Mouse (Mus musculus): ENCODE results near the gene Arhgdia. TPM values are rescaled to one million over a fixed set of nuclear protein-coding genes. Genes with fewer than 3 reads are reported as not detected.

Arhgdia gene
- polyA plus RNA-seq, 1 experiment from 2014 or later = 435 TPM

DNA sequence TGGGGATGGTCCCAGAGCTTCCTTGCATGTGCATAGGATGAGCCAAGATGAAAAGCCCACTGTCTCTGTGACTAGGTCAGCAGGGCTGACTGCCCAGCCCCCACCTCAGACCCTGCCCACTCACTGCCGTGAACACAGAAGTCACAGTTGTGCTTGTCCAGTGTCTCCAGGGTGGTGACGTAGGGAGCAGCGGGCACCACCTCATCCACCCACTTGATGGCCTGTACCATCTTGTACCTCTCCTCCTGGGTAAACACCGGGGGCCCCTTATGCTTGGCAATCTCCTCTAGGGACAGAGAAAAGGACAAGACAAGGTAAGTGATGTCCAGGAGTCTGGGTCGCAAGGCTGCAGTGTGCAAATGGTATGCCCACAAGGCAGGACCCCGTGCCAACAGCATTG, 33.7 kb upstream of the Arhgdia start:
- Histone ChIP-seq H3K27me3 (ENCODE audit: control insufficient read depth, insufficient read depth, low read length) (no peaks in the 10 kb centered on the region), H3K4me2 (replicated peaks) (no peak overlapping the region), H3K9ac (no peak overlapping the region), H3K4me3 (replicated peaks; ENCODE audit: low read length) (no peak overlapping the region), H3K9me3 (ENCODE audit: control insufficient read depth, low read length) (no peaks in the 10 kb centered on the region), H3K27ac (no peak overlapping the region), H3K36me3 (replicated peaks; ENCODE audit: control insufficient read depth, insufficient read depth) (peaks cover 72% of the 10 kb centered on the region), H3K4me1 (replicated peaks; ENCODE audit: control insufficient read depth, insufficient read depth, low read length) (peaks cover 18% of the 10 kb centered on the region)
- DNase-seq (ENCODE audit: low spot score) = no peak
- no peak for ATAC-seq (ENCODE audit: low FRiP score)
- WGBS = 91% methylated on average over 6 of the region's 6 CpGs

DNA sequence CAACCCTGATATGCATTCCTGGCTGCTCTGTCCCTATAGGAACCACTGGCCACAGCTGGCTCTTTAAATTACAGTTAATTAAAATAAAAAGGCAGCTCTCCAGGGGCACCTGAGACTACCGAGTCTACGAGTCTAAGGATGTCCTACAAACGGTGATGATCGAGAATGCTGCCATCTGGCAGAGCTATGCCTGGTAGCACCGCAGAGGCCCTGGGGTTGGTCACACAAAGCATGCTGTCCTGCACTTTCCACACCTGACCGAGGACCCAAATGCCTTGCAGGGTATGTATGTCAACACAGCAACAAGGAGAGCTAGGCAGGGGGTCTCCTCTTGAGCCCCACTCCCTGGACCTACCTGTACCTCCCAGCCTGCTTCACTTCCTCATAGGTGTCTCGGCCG, 32.6 kb upstream of the Arhgdia start:
- H3K36me3 ChIP-seq (replicated peaks; ENCODE audit: control insufficient read depth, insufficient read depth) = peaks cover 70% of the 10 kb centered on the region
- 0 out of 2 replicates have a peak, but pooled peaks cover 6% of the 10 kb centered on the region for H3K27me3 ChIP-seq (ENCODE audit: control insufficient read depth, insufficient read depth, low read length)
- DNase-seq (ENCODE audit: low spot score) (no peak), ATAC-seq (ENCODE audit: low FRiP score) (no peak)
- H3K9ac ChIP-seq = no peak overlapping the region
- H3K9me3 ChIP-seq (ENCODE audit: control insufficient read depth, low read length) = no peaks in the 10 kb centered on the region
- no peak overlapping the region for H3K27ac ChIP-seq
- H3K4me3 ChIP-seq (replicated peaks; ENCODE audit: low read length) = no peak overlapping the region
- WGBS = 69% methylated on average over 8 of the region's 8 CpGs
- peaks cover 18% of the 10 kb centered on the region for H3K4me1 ChIP-seq (replicated peaks; ENCODE audit: control insufficient read depth, insufficient read depth, low read length)
- H3K4me2 ChIP-seq (replicated peaks) = no peak overlapping the region

DNA sequence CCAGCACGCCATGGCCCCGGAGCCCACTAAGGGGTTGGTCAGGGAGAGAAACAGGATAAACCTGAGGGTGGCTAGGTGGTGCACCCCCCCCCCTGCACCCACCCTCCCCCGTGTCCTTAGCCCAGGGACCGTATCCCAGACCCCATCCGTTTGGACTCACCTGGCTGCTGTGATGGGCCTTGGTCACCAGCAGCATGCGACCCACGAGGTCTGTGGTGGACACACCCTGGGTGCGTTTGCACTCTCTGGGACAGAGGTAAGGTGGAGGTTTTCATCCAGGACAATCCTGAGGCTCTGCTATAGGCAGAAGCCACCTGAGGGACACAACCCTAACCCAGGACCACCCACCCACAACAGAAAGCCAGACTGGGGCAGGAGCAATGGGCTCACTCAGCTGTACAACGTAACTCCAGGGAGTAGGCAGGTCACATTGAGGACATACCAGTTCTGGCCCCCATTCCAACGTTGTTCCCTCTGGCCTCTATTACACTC, 32.1 kb upstream of the Arhgdia start:
- Histone ChIP-seq H3K9ac (no peak overlapping the region), H3K27me3 (ENCODE audit: control insufficient read depth, insufficient read depth, low read length) (0 out of 2 replicates have a peak, but pooled peaks cover 6% of the 10 kb centered on the region), H3K4me3 (replicated peaks; ENCODE audit: low read length) (no peak overlapping the region), H3K27ac (no peak overlapping the region), H3K9me3 (ENCODE audit: control insufficient read depth, low read length) (no peaks in the 10 kb centered on the region), H3K36me3 (replicated peaks; ENCODE audit: control insufficient read depth, insufficient read depth) (peaks cover 66% of the 10 kb centered on the region), H3K4me1 (replicated peaks; ENCODE audit: control insufficient read depth, insufficient read depth, low read length) (peaks cover 18% of the 10 kb centered on the region), H3K4me2 (replicated peaks) (no peak overlapping the region)
- WGBS = 86% methylated on average over 10 of the region's 10 CpGs
- DNase-seq (ENCODE audit: low spot score) = no peak
- ATAC-seq (ENCODE audit: low FRiP score) = no peak

DNA sequence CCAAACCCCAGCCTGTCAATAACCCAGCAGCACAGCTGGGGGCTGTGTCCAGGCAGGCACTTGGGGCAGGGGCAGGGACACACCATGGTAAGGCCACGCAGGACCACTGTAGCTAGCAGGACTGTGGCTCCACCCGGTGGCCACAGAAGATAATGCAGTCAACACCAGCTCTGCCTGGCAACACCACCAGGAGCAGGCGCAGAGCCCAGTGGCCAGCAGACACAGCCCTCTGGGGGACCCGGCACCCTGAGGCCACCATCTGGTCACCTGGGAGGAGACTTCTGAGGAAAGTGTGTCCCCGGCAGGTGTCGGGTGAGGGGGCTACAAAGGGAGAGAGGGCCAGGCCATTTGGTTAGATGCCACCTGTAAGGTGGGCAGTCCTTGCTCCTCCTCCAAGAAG, 31.3 kb upstream of the Arhgdia start:
- Histone ChIP-seq H3K27ac (no peak overlapping the region), H3K27me3 (ENCODE audit: control insufficient read depth, insufficient read depth, low read length) (0 out of 2 replicates have a peak, but pooled peaks cover 6% of the 10 kb centered on the region), H3K9me3 (ENCODE audit: control insufficient read depth, low read length) (no peaks in the 10 kb centered on the region), H3K36me3 (replicated peaks; ENCODE audit: control insufficient read depth, insufficient read depth) (peaks cover 62% of the 10 kb centered on the region), H3K4me1 (replicated peaks; ENCODE audit: control insufficient read depth, insufficient read depth, low read length) (peaks cover 18% of the 10 kb centered on the region), H3K9ac (no peak overlapping the region), H3K4me3 (replicated peaks; ENCODE audit: low read length) (no peak overlapping the region), H3K4me2 (replicated peaks) (no peak overlapping the region)
- no peak for ATAC-seq (ENCODE audit: low FRiP score)
- 56% methylated on average over 6 of the region's 6 CpGs for WGBS
- peak; percentile 65 for DNase-seq (ENCODE audit: low spot score)

DNA sequence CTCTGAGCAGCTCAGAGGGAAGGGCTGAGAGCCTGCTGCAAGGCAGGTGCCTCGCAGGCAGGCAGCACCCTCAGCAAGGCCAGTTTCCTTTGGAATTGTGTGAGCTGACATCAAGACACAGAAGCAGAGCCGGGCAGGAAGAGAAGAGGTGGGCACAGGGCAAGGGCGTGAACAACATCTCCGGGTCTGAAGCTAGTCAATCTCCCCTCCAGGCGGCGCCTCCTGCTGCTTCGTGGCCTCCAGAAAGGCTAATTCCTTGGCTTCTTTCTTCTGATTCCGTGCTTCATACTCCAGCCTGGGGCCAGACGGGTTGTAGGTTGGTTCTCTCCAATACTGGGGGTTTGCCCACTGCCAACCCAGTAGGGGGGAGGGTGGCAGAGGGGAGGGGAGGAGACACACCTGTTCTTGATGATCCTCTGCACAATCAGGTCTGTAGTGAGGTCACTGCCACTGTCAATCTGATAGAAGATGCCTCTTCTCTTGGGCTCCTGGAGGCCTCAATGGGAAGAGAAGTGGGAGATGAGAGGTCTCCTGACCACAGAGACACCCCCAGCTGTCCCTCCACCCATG, 29.1 kb upstream of the Arhgdia start:
- H3K4me2 ChIP-seq (replicated peaks) = no peak overlapping the region
- 80% methylated on average over 9 of the region's 9 CpGs for WGBS
- no peak overlapping the region for H3K9ac ChIP-seq
- peaks cover 74% of the 10 kb centered on the region for H3K36me3 ChIP-seq (replicated peaks; ENCODE audit: control insufficient read depth, insufficient read depth)
- no peak overlapping the region for H3K4me3 ChIP-seq (replicated peaks; ENCODE audit: low read length)
- peaks cover 1% of the 10 kb centered on the region; the same call in 1 of the 2 replicates for H3K4me1 ChIP-seq (replicated peaks; ENCODE audit: control insufficient read depth, insufficient read depth, low read length)
- no peak for DNase-seq (ENCODE audit: low spot score)
- no peak overlapping the region for H3K27ac ChIP-seq
- ATAC-seq (ENCODE audit: low FRiP score) = no peak
- no peaks in the 10 kb centered on the region for H3K9me3 ChIP-seq (ENCODE audit: control insufficient read depth, low read length)
- H3K27me3 ChIP-seq (ENCODE audit: control insufficient read depth, insufficient read depth, low read length) = 0 out of 2 replicates have a peak, but pooled peaks cover 6% of the 10 kb centered on the region

DNA sequence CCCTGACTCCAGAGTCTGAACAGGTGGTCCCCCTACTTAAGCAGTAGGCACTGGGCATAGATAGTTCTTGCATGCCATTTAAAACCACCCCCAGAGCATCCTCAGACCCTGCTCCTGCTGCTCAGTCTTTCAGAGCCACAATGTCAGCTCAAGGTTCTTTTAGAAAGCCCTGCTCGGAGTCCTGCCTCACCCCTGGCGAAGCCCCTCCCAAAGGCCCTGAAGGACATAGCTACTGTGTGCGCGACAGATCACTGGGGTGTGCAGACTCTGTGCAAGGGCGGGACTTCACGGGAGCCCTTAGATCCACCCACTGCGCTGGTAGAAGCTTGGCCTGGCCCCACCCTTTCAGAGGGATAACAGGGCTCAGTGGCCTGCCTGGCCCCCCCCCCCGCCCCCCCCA, 27.8 kb upstream of the Arhgdia start:
- Histone ChIP-seq H3K27me3 (ENCODE audit: control insufficient read depth, insufficient read depth, low read length) (0 out of 2 replicates have a peak, but pooled peaks cover 6% of the 10 kb centered on the region), H3K27ac (no peak overlapping the region), H3K4me1 (replicated peaks; ENCODE audit: control insufficient read depth, insufficient read depth, low read length) (no peaks in the 10 kb centered on the region; the same call in 1 of the 2 replicates), H3K9me3 (ENCODE audit: control insufficient read depth, low read length) (no peaks in the 10 kb centered on the region), H3K4me3 (replicated peaks; ENCODE audit: low read length) (no peak overlapping the region), H3K9ac (no peak overlapping the region), H3K4me2 (replicated peaks) (no peak overlapping the region), H3K36me3 (replicated peaks; ENCODE audit: control insufficient read depth, insufficient read depth) (peaks cover 81% of the 10 kb centered on the region)
- no peak for ATAC-seq (ENCODE audit: low FRiP score)
- WGBS = 30% methylated on average over 8 of the region's 8 CpGs
- no peak for DNase-seq (ENCODE audit: low spot score)

DNA sequence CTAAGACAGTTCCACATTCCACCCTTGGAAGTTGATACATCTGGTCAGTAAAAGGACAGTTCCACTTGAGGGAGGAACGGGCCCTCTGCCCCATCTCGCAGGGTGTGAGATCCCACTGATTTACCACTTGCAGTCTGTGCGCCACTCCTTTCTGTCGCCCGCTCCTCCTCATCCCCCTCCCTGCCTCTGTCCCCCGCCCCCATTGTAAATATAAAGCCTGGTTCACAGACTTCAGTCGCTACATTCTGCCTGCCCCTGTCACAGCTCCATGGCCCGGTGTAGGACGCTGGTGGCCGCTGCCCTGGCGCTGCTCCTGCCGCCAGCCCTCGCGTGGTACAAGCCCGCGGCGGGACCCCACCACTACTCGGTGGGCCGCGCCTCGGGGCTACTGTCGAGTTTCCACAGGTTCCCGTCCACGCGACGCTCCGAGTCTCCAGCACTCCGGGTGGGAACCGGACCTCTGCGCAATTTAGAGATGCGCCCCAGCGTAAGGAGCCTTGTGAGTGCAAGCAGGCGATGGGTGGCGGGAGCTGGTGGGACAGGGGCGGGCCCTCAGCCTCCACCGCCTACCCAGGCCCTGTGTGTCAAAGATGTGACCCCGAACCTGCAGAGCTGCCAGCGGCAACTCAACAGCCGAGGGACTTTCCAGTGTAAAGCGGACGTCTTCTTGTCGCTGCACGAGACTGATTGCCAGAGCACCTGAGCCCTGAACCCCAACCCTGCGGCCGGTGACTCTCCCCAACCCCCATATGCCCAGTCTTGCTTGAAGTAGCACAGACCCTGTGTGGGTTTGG, 27.0 kb upstream of the Arhgdia start, which contains the start of gene Npb:
TSS of gene Npb (plus strand) at position 237 of the 794 bp plus-strand sequence.
- peak within 1 kb of the TSS; percentile 38 for H3K4me2 ChIP-seq (replicated peaks)
- ATAC-seq (ENCODE audit: low FRiP score) = no peak
- WGBS = 7% methylated on average over 45 of the region's 45 CpGs
- 0 out of 2 replicates have a peak, but pooled peaks cover 6% of the 10 kb centered on the region for H3K27me3 ChIP-seq (ENCODE audit: control insufficient read depth, insufficient read depth, low read length)
- no peaks in the 10 kb centered on the region; the same call in 1 of the 2 replicates for H3K4me1 ChIP-seq (replicated peaks; ENCODE audit: control insufficient read depth, insufficient read depth, low read length)
- H3K27ac ChIP-seq = no peak within 1 kb of the TSS
- H3K9me3 ChIP-seq (ENCODE audit: control insufficient read depth, low read length) = no peaks in the 10 kb centered on the region
- no peak for DNase-seq (ENCODE audit: low spot score)
- peak within 1 kb of the TSS; percentile 16; the same call in 1 of the 2 replicates for H3K9ac ChIP-seq
- peaks cover 81% of the 10 kb centered on the region for H3K36me3 ChIP-seq (replicated peaks; ENCODE audit: control insufficient read depth, insufficient read depth)
- 0 out of 2 replicates have a peak within 1 kb of the TSS, but pooled peaks have one; percentile 5 for H3K4me3 ChIP-seq (replicated peaks; ENCODE audit: low read length)

DNA sequence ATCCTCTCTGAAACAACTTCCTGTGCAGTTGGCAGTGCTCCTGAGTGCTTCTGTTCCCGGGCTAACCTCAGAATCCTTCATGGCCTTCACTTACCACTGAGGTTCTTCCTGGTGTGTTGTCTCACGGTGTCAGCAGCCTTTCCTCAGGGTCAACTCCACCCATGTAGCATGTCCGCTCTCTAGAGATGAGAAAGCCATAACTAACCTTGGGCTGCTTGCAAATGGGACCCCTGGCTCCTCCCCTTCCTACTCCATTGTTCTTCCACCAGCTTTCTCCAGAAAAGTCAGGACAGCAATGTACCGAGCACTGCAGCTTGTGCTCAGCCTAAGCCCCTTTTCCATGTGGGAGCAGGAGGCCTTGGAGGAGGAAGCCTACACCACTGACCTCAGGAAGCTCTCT, 25.3 kb upstream of the Arhgdia start:
- 0 out of 2 replicates have a peak, but pooled peaks cover 6% of the 10 kb centered on the region for H3K27me3 ChIP-seq (ENCODE audit: control insufficient read depth, insufficient read depth, low read length)
- no peaks in the 10 kb centered on the region for H3K9me3 ChIP-seq (ENCODE audit: control insufficient read depth, low read length)
- no peak overlapping the region for H3K4me2 ChIP-seq (replicated peaks)
- H3K27ac ChIP-seq = no peak overlapping the region
- H3K9ac ChIP-seq = no peak overlapping the region
- peaks cover 81% of the 10 kb centered on the region for H3K36me3 ChIP-seq (replicated peaks; ENCODE audit: control insufficient read depth, insufficient read depth)
- WGBS = 66% methylated on average over 4 of the region's 4 CpGs
- H3K4me1 ChIP-seq (replicated peaks; ENCODE audit: control insufficient read depth, insufficient read depth, low read length) = no peaks in the 10 kb centered on the region; the same call in 1 of the 2 replicates
- H3K4me3 ChIP-seq (replicated peaks; ENCODE audit: low read length) = no peak overlapping the region
- ATAC-seq (ENCODE audit: low FRiP score) (no peak), DNase-seq (ENCODE audit: low spot score) (no peak)

DNA sequence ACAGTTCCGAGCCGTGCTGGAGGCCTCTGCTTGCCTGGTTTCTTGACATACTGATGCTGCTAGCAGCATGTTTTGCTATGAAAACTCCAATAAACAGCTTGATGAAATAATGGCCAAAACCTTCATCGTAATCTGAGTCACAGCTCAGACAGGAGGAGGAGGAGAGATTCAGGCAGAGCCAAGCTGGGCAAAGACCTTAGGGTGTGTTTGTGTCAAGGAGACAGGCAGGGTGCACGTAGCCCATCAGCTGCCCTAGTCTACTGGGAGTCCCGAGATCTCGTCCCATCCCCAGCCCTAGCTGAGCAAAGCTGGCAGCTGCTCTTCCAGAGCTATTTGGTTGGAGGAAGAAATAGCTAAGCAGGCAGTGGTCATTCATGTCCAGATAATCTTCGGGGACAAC, 24.2 kb upstream of the Arhgdia start:
- no peaks in the 10 kb centered on the region for H3K9me3 ChIP-seq (ENCODE audit: control insufficient read depth, low read length)
- H3K36me3 ChIP-seq (replicated peaks; ENCODE audit: control insufficient read depth, insufficient read depth) = peaks cover 79% of the 10 kb centered on the region
- DNase-seq (ENCODE audit: low spot score) (no peak), ATAC-seq (ENCODE audit: low FRiP score) (no peak)
- no peaks in the 10 kb centered on the region; the same call in 1 of the 2 replicates for H3K4me1 ChIP-seq (replicated peaks; ENCODE audit: control insufficient read depth, insufficient read depth, low read length)
- H3K27ac ChIP-seq = no peak overlapping the region
- WGBS = 91% methylated on average over 7 of the region's 7 CpGs
- H3K4me2 ChIP-seq (replicated peaks) = no peak overlapping the region
- 0 out of 2 replicates have a peak, but pooled peaks cover 6% of the 10 kb centered on the region for H3K27me3 ChIP-seq (ENCODE audit: control insufficient read depth, insufficient read depth, low read length)
- no peak overlapping the region for H3K9ac ChIP-seq
- H3K4me3 ChIP-seq (replicated peaks; ENCODE audit: low read length) = no peak overlapping the region

Measured in hindbrain, embryonic 14.5 days (tissue).